Mouse (Mus musculus) T-cell, adult 66 days (primary cell): ENCODE results near the gene Olfr600. TPM values are rescaled to one million over a fixed set of nuclear protein-coding genes. Genes with fewer than 3 reads are reported as not detected.

Experiments used
- total RNA-seq, 2 experiments: library from RNA; stranded (reverse); gene quantifications; 3 replicates in 1 of 2; 4 replicates in 1 of 2; pipeline ENCODE4 v1.2.4; 2023

The Olfr600 gene
- total RNA-seq = not detected

GRCm38 (mm10) chr7:103349569-103349968 lies at the start of gene Olfr600:
TSS of gene Olfr600 (minus strand) at chr7:103349669.

GRCm38 (mm10) chr7:103386077-103386476 lies 36.6 kb upstream of the Olfr600 start, which contains the start of gene Olfr603:
TSS of gene Olfr603 (minus strand) at chr7:103386177.

GRCm38 (mm10) chr7:103362555-103362954 lies 13.1 kb upstream of the Olfr600 start, which contains the start of gene Olfr601:
TSS of gene Olfr601 (minus strand) at chr7:103362655.

GRCm38 (mm10) chr7:103335617-103336016 lies 13.9 kb downstream of the Olfr600 start, which contains the start of gene Olfr599:
TSS of gene Olfr599 (plus strand) at chr7:103335917.

GRCm38 (mm10) chr7:103323268-103323667 lies 26.2 kb downstream of the Olfr600 start, which contains the start of gene Olfr598:
TSS of gene Olfr598 (plus strand) at chr7:103323568.

GRCm38 (mm10) chr7:103316015-103316414 lies 33.5 kb downstream of the Olfr600 start, which contains the start of gene Olfr597:
TSS of gene Olfr597 (plus strand) at chr7:103316315.

GRCm38 (mm10) chr7:103305348-103305747 lies 44.1 kb downstream of the Olfr600 start, which contains the start of gene Olfr596:
TSS of gene Olfr596 (plus strand) at chr7:103305648.

Other genes with a start within 250 kb of the Olfr600 start
- gene Olfr586, start 224.0 kb downstream of the Olfr600 start, total RNA-seq = not detected
- not detected for gene Olfr588-ps1, start 208.8 kb downstream of the Olfr600 start, total RNA-seq
- gene Olfr589, start 193.3 kb downstream of the Olfr600 start, total RNA-seq = not detected
- not detected for gene Olfr591, start 171.3 kb downstream of the Olfr600 start, total RNA-seq
- gene Olfr592, start 164.9 kb downstream of the Olfr600 start, total RNA-seq = not detected
- gene Olfr593, start 137.8 kb downstream of the Olfr600 start, total RNA-seq = not detected
- gene Olfr594, start 132.7 kb downstream of the Olfr600 start, total RNA-seq = not detected
- not detected for gene Usp17ld, start 97.2 kb downstream of the Olfr600 start, total RNA-seq
- not detected for gene Olfr596, start 44.0 kb downstream of the Olfr600 start, total RNA-seq
- gene Olfr597, start 33.4 kb downstream of the Olfr600 start, total RNA-seq = not detected
- not detected for gene Olfr598, start 26.1 kb downstream of the Olfr600 start, total RNA-seq
- gene Olfr599, start 13.8 kb downstream of the Olfr600 start, total RNA-seq = not detected
- gene Olfr601, start 13.0 kb upstream of the Olfr600 start, total RNA-seq = not detected
- gene Olfr603, start 36.5 kb upstream of the Olfr600 start, total RNA-seq = not detected
- not detected for gene Usp17lc, start 65.4 kb upstream of the Olfr600 start, total RNA-seq
- not detected for gene Olfr605, start 95.8 kb upstream of the Olfr600 start, total RNA-seq
- not detected for gene Olfr606, start 99.4 kb upstream of the Olfr600 start, total RNA-seq
- not detected for gene Olfr607, start 114.5 kb upstream of the Olfr600 start, total RNA-seq
- not detected for gene Olfr608, start 120.2 kb upstream of the Olfr600 start, total RNA-seq
- not detected for gene Olfr609, start 148.4 kb upstream of the Olfr600 start, total RNA-seq
- not detected for gene Olfr610, start 162.5 kb upstream of the Olfr600 start, total RNA-seq
- gene Olfr611, start 171.2 kb upstream of the Olfr600 start, total RNA-seq = not detected
- gene Olfr612, start 193.0 kb upstream of the Olfr600 start, total RNA-seq = not detected
- gene Olfr613, start 198.4 kb upstream of the Olfr600 start, total RNA-seq = not detected
- not detected for gene Olfr615, start 206.4 kb upstream of the Olfr600 start, total RNA-seq
- not detected for gene Olfr616, start 219.5 kb upstream of the Olfr600 start, total RNA-seq
- not detected for gene Olfr617, start 223.4 kb upstream of the Olfr600 start, total RNA-seq
- gene Olfr618, start 240.4 kb upstream of the Olfr600 start, total RNA-seq = not detected